9 mouse cellular contexts compared by ENCODE assay signal in the genomic region with DNA sequence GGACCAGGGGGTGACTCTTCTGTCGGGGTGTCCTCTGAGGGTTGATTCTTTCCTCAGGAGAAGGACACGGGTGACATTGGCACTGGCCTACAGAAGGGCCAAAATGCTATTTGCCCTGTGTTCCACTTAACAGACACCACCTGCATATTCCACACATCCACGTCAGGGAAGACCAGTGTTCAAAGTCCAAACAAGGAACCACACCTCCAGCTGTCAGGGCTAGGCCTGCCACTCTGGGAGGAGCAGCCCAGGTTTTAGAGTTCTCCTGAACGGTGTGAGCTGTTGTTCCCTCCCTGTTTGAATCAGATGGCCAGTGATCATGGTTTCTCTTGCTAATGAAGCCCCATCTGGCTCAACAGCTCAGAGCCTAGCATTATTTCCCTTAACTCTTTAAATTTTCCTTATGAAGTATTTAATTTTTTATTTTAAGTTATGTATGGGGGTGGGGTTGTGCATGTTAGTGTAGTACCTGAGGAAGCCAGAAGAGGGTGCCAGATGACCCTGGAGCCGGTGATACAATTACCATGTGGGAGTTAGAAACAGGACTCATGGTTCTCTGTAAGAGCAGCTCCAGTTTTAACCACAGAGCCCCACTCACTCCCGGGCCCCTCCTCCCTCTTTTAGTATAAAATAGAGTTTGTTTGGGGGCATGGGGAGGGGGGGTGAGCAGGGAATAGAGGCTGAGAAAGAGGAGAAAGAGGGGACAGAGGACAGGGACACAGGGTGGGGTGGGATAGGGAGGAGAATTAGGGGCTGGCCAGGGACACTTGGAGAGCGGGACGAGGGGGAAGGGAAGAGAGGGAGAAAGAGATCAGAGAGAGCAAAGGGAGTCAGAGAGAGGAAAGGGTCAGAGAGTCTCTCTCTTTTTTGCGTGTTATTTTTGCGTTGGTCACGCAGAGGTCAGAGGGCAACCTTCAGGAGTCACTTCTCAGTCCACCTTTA.
DNase-seq lines count a peak whose midpoint lies in the region; ATAC-seq lines count a peak whose summit lies in the region.
"Had no signal": no experiment of that assay in that cellular context is flagged by ENCODE, and none has a peak within 500 bp of the region (broad histone marks: within the 10 kb centered on the region; RNA-seq: fewer than 3 reads in every experiment).

No protein-coding gene starts in this region.

- no peaks in the 10 kb centered on the region for H3K36me3 ChIP-seq in neural tube, embryonic 15.5 days
- H3K36me3 ChIP-seq: lung, embryonic 15.5 days had no signal

- WGBS in neural tube, embryonic 15.5 days: 75% methylated on average over 11 of the region's 11 CpGs

- no peak overlapping the region for H3K4me2 ChIP-seq in neural tube, embryonic 15.5 days
- H3K4me2 ChIP-seq: lung, embryonic 15.5 days had no signal

- H3K9me3 ChIP-seq in neural tube, embryonic 15.5 days (replicated peaks): no peaks in the 10 kb centered on the region
- H3K9me3 ChIP-seq: lung, embryonic 15.5 days had no signal

- H3K27me3 ChIP-seq in neural tube, embryonic 15.5 days (replicated peaks): peaks cover 8% of the 10 kb centered on the region; the same call in 1 of the 2 replicates
- H3K27me3 ChIP-seq: lung, embryonic 15.5 days had no signal

- H3K27ac ChIP-seq in neural tube, embryonic 15.5 days (replicated peaks): no peak overlapping the region

- ATAC-seq in neural tube, embryonic 15.5 days (ENCODE audit: low FRiP score): no peak
- 0 out of 2 replicates have a peak, but pooled peaks have one; percentile 52 for ATAC-seq in monocyte, adult 5-6 weeks (replicated peaks; ENCODE audit: insufficient number of reproducible peaks, low FRiP score, low TSS enrichment, poor library complexity, severe bottlenecking)
- no peak for ATAC-seq in activated CD4-positive, CD25-positive, alpha-beta regulatory T cell, adult 4 months

- peaks cover 14% of the 10 kb centered on the region; the same call in 1 of the 2 replicates for H3K4me1 ChIP-seq in neural tube, embryonic 15.5 days

- DNase-seq in neural tube, embryonic 10.5 days (ENCODE audit: extremely low spot score, low spot score): peak; percentile 65
- peak; percentile 21 for DNase-seq in T-cell, adult 2 months (ENCODE audit: low spot score)
- peak; percentile 52 to 63 for DNase-seq in cerebellum, postnatal 36 days
- peak; percentile 37 to 50 for DNase-seq in gastrocnemius, postnatal 4 days (ENCODE audit: low spot score in 2 of 2)
- peak; percentile 61 to 69 for DNase-seq in kidney, postnatal 4 days

- no peak overlapping the region for H3K9ac ChIP-seq in neural tube, embryonic 15.5 days (replicated peaks)
- H3K9ac ChIP-seq: lung, embryonic 15.5 days had no signal

- H3K4me3 ChIP-seq in neural tube, embryonic 15.5 days (replicated peaks): no peak overlapping the region
- H3K4me3 ChIP-seq: lung, embryonic 15.5 days had no signal
